Mouse (Mus musculus) liver, embryonic 14.5 days (tissue): Measurements from ENCODE around the gene Ppp2r5d.

ENCODE experiments used
- CTCF ChIP-seq: IDR thresholded peaks from 2 replicates; pipeline ENCODE4 v1.5.1; 2016; ENCODE audit warnings: antibody characterized with exemption, low read depth, control low read depth
- EP300 ChIP-seq: IDR thresholded peaks from 2 replicates; pipeline ENCODE4 v1.6.1; 2016; ENCODE audit warnings: antibody characterized with exemption, low read depth

- TF ChIP-seq CTCF (no peak), EP300 (no peak)
Observed at GRCm38 (mm10) chr17:46745506-46745905, 40.6 kb upstream of the Ppp2r5d start.
